Mouse (Mus musculus) CH12.LX (cell line): Measurements from ENCODE around the gene Unc5cl. TPM values are rescaled to one million over a fixed set of nuclear protein-coding genes. Genes with fewer than 3 reads are reported as not detected.
A peak's percentile ranks its signal among the peaks of the same experiment; 100 is the strongest.

ENCODE experiments used
- DNase-seq: peaks from one replicate; pipeline ENCODE4 v3.0.0-alpha.2; 2013; ENCODE audit errors: extremely low read depth
- H3K27ac ChIP-seq: 2 replicates; pipeline ENCODE4 v1.5.1; 2012; ENCODE audit warnings: low read depth, mild to moderate bottlenecking, control low read depth, moderate library complexity; ENCODE audit not compliant: insufficient read depth
- H3K27me3 ChIP-seq: replicated peaks from 2 replicates; pipeline ENCODE3; 2012; ENCODE audit warnings: inconsistent platforms
- H3K36me3 ChIP-seq, 2 experiments: replicated peaks in 1 of 2; 2 replicates each; pipeline versions ENCODE3 to v1.6.1; 2012; ENCODE audit warnings: inconsistent platforms in 1 of 2, low read length in 1 of 2, mild to moderate bottlenecking in 1 of 2, mixed read lengths in 1 of 2, moderate library complexity in 1 of 2; ENCODE audit not compliant: control insufficient read depth in 1 of 2, insufficient read depth in 1 of 2
- H3K4me1 ChIP-seq, 2 experiments: 2 replicates each; pipeline ENCODE4 v1.6.1; 2012; ENCODE audit warnings: inconsistent platforms in 1 of 2, moderate library complexity in 1 of 2; ENCODE audit not compliant: insufficient read depth in 2 of 2, control insufficient read depth in 1 of 2
- H3K4me2 ChIP-seq: 2 replicates; pipeline ENCODE4 v1.6.1; 2012; ENCODE audit warnings: low read depth, mild to moderate bottlenecking, control low read depth; ENCODE audit not compliant: poor library complexity, insufficient read depth, severe bottlenecking
- H3K4me3 ChIP-seq, 3 experiments: fragments of 150-350 bp in 1 of 3; sonication (generic) in 1 of 3; replicated peaks in 1 of 3; 2 replicates each; pipeline versions ENCODE3 to v1.5.1; 2011 to 2012; ENCODE audit warnings: low read depth in 2 of 3, low read length in 2 of 3, mild to moderate bottlenecking in 2 of 3, moderate library complexity in 2 of 3, control low read depth in 1 of 3, improper control_type of control experiment in 1 of 3, inconsistent platforms in 1 of 3, mixed read lengths in 1 of 3; ENCODE audit not compliant: poor library complexity in 1 of 3
- H3K79me2 ChIP-seq: replicated peaks from 2 replicates; pipeline ENCODE4 v1.6.1; 2012; ENCODE audit warnings: mild to moderate bottlenecking, moderate library complexity; ENCODE audit not compliant: control insufficient read depth, poor library complexity, insufficient read depth, severe bottlenecking; ENCODE audit errors: extremely low read depth
- H3K9ac ChIP-seq: 2 replicates; pipeline ENCODE4 v1.6.1; 2012; ENCODE audit warnings: low read depth, mild to moderate bottlenecking, control low read depth, moderate library complexity; ENCODE audit not compliant: insufficient read depth
- H3K9me3 ChIP-seq: replicated peaks from 2 replicates; pipeline ENCODE3; 2012; ENCODE audit warnings: low read length, inconsistent platforms, mixed read lengths
- BHLHE40 ChIP-seq: IDR thresholded peaks from 2 replicates; pipeline ENCODE4 v1.6.1; 2011; ENCODE audit warnings: mild to moderate bottlenecking, low read depth, low read length, improper control_type of control experiment
- CTCF ChIP-seq, 2 experiments: IDR thresholded peaks in 1 of 2; conservative IDR thresholded peaks in 1 of 2; 2 replicates each; pipeline ENCODE4 v1.5.1; 2011 to 2012; ENCODE audit warnings: low read depth in 2 of 2, low read length in 2 of 2, improper control_type of control experiment in 1 of 2, inconsistent platforms in 1 of 2, mild to moderate bottlenecking in 1 of 2, moderate library complexity in 1 of 2
- E2F4 ChIP-seq: IDR thresholded peaks from 2 replicates; pipeline ENCODE4 v1.6.1; 2011; ENCODE audit warnings: low read depth, low read length, improper control_type of control experiment; ENCODE audit not compliant: insufficient replicate concordance
- IRF4 ChIP-seq: IDR thresholded peaks from 2 replicates; pipeline ENCODE4 v1.6.1; 2014; ENCODE audit warnings: low read depth, mild to moderate bottlenecking, inconsistent platforms, low read length, improper control_type of control experiment
- JUN ChIP-seq: IDR thresholded peaks from 2 replicates; pipeline ENCODE4 v1.6.1; 2011; ENCODE audit warnings: low read depth, mild to moderate bottlenecking, low read length, improper control_type of control experiment, moderate library complexity; ENCODE audit not compliant: insufficient read depth
- MAFK ChIP-seq: IDR thresholded peaks from 2 replicates; pipeline ENCODE4 v1.6.1; 2011; ENCODE audit warnings: low read length, improper control_type of control experiment; ENCODE audit not compliant: insufficient replicate concordance
- MAZ ChIP-seq: IDR thresholded peaks from 2 replicates; pipeline ENCODE4 v1.6.1; 2012; ENCODE audit warnings: low read depth, mild to moderate bottlenecking, inconsistent platforms, low read length, improper control_type of control experiment, moderate library complexity
- MXI1 ChIP-seq: IDR thresholded peaks from 2 replicates; pipeline ENCODE4 v1.6.1; 2011; ENCODE audit warnings: mild to moderate bottlenecking, low read depth, low read length, improper control_type of control experiment
- PAX5 ChIP-seq: IDR thresholded peaks from 2 replicates; pipeline ENCODE4 v1.6.1; 2012; ENCODE audit warnings: low read length, inconsistent platforms, mixed read lengths
- POLR2A ChIP-seq: IDR thresholded peaks from 2 replicates; pipeline ENCODE4 v1.6.1; 2011; ENCODE audit warnings: low read depth, mild to moderate bottlenecking, improper control_type of control experiment, low read length
- POLR2AphosphoS2 ChIP-seq: IDR thresholded peaks from 2 replicates; pipeline ENCODE4 v1.6.1; 2011; ENCODE audit warnings: low read depth, low read length, improper control_type of control experiment
- SMC3 ChIP-seq: IDR thresholded peaks from 2 replicates; pipeline ENCODE4 v1.6.1; 2011; ENCODE audit warnings: low read depth, low read length, improper control_type of control experiment
- UBTF ChIP-seq: IDR thresholded peaks from 2 replicates; pipeline ENCODE4 v1.6.1; 2012; ENCODE audit warnings: low read depth, mild to moderate bottlenecking, inconsistent platforms, low read length, improper control_type of control experiment, moderate library complexity
- USF1 ChIP-seq: IDR thresholded peaks from 2 replicates; pipeline ENCODE4 v1.6.1; 2014; ENCODE audit warnings: low read depth, mild to moderate bottlenecking, inconsistent platforms, low read length, improper control_type of control experiment
- ZC3H11A ChIP-seq: IDR thresholded peaks from 2 replicates; pipeline ENCODE4 v1.6.1; 2012; ENCODE audit warnings: low read depth, mild to moderate bottlenecking, inconsistent platforms, low read length, improper control_type of control experiment
- ZMIZ1 ChIP-seq: IDR thresholded peaks from 2 replicates; pipeline ENCODE4 v1.6.1; 2012; ENCODE audit warnings: low read depth, mild to moderate bottlenecking, inconsistent platforms, low read length, improper control_type of control experiment
- dilution Hi-C: fragments of 300-500 bp; cut with MboI; formaldehyde crosslinking; loops from 2 replicates; pipeline ENCODE4 v1.14.3; 2020; ENCODE audit warnings: low sequenced_read_pairs; ENCODE audit not compliant: extremely low pct_unique_long_range_greater_than_20kb, extremely low pct_ligation_motif_present
- in situ Hi-C: fragments of 300-500 bp; cut with MboI; formaldehyde crosslinking; loops from 3 replicates; pipeline ENCODE4 v1.14.3; 2019; ENCODE audit warnings: low sequenced_read_pairs, low pct_ligation_motif_present, low pct_unique_long_range_greater_than_20kb, mixed read lengths
- polyA plus RNA-seq: library from polyadenylated mRNA; unstranded; fragments of >175 nt; gene quantifications from 2 replicates; pipeline ENCODE4 v1.2.1, GENCODE M21; 2012; ENCODE audit warnings: low read depth; ENCODE audit not compliant: insufficient read length
- total RNA-seq, 2 experiments: library from RNA; depleted of rRNA; stranded (reverse); fragments of 300-350 nt in 1 of 2; fragments of >200 nt in 1 of 2; gene quantifications; 2 replicates each; pipeline ENCODE4 v1.2.3; 2012 to 2014

Gene Unc5cl
- total and polyA plus RNA-seq, 3 experiments: 0.09 to 0.21 TPM; not detected in 1

GRCm38 (mm10) chr17:48419571-48419970 lies 35.1 kb upstream of the Unc5cl start:
- peaks cover 28 to 63% of the 10 kb centered on the region in 2 experiments for H3K36me3 ChIP-seq
- TF ChIP-seq ZMIZ1: no peak
- no peak for TF ChIP-seq UBTF
- TF ChIP-seq SMC3: no peak
- no peak for TF ChIP-seq BHLHE40
- TF ChIP-seq POLR2A: no peak
- no peak for TF ChIP-seq MAZ
- TF ChIP-seq JUN: no peak
- TF ChIP-seq ZC3H11A: no peak
- no peak for TF ChIP-seq PAX5
- TF ChIP-seq MXI1: no peak
- no peak for TF ChIP-seq MAFK
- no peak for TF ChIP-seq POLR2AphosphoS2
- no peak overlapping the region for H3K9ac ChIP-seq
- H3K4me1 ChIP-seq: peaks cover 0 to 13% of the 10 kb centered on the region in 2 experiments; a peak in 2 of 4 replicates
- H3K79me2 ChIP-seq: no peaks in the 10 kb centered on the region
- in situ Hi-C loops: no loop called here
- no peak overlapping the region for H3K27ac ChIP-seq
- DNase-seq: no peak
- H3K9me3 ChIP-seq: no peaks in the 10 kb centered on the region
- H3K4me2 ChIP-seq: no peak overlapping the region
- no peak overlapping the region for H3K4me3 ChIP-seq
- dilution Hi-C loops: no loop called here
- H3K27me3 ChIP-seq: no peaks in the 10 kb centered on the region

GRCm38 (mm10) chr17:48424237-48424636 lies 30.5 kb upstream of the Unc5cl start:
- peaks cover 0 to 32% of the 10 kb centered on the region in 2 experiments; a peak in 3 of 4 replicates for H3K4me1 ChIP-seq
- TF ChIP-seq IRF4 (peak; percentile 47; the same call in 1 of the 2 replicates), CTCF (conservative IDR thresholded peaks at IDR 0.05 in 1 of 2, IDR thresholded peaks at IDR 0.05 in 1 of 2; ENCODE audit: low read depth in 2 of 2, low read length in 2 of 2) (0 out of 4 replicates have a peak, but pooled peaks of 1 of the 2 experiments have one; percentile 3), E2F4 (no peak), PAX5 (no peak), USF1 (peak; percentile 45)
- H3K4me2 ChIP-seq: no peak overlapping the region
- no peak overlapping the region for H3K4me3 ChIP-seq
- H3K36me3 ChIP-seq: peaks cover 0 to 17% of the 10 kb centered on the region in 2 experiments
- H3K9me3 ChIP-seq: no peaks in the 10 kb centered on the region
- in situ Hi-C loops (no loop called here), dilution Hi-C loops (no loop called here)
- H3K79me2 ChIP-seq: no peaks in the 10 kb centered on the region
- DNase-seq: no peak
- H3K27ac ChIP-seq: no peak overlapping the region
- H3K27me3 ChIP-seq: no peaks in the 10 kb centered on the region
- H3K9ac ChIP-seq: no peak overlapping the region
